Mouse (Mus musculus) Patski (cell line): ENCODE measurements around the gene Hils1. TPM values are rescaled to one million over a fixed set of nuclear protein-coding genes. Genes with fewer than 3 reads are reported as not detected.

Experiments used
- ATAC-seq: fragments of 100-300 bp; one replicate; pipeline ENCODE4 v1.8.0; 2021
- CTCF ChIA-PET: fragments of 350-600 bp; sonication (Branson Sonifier 250); formaldehyde crosslinking; loops from one replicate; lab custom pipeline; 2022; ENCODE audit warnings: inconsistent platforms; lab: Charles Lee
- POLR2A ChIA-PET: fragments of 350-600 bp; sonication (Branson Sonifier 250); formaldehyde crosslinking; loops from one replicate; lab custom pipeline; 2022; ENCODE audit warnings: antibody characterized with exemption, inconsistent platforms; lab: Charles Lee
- DNase-seq: peaks from one replicate; pipeline ENCODE4 v3.0.0-alpha.2; 2011; ENCODE audit warnings: low read depth, low spot score
- H3K27me3 ChIP-seq: fragments of 371-371 bp; one replicate; pipeline ENCODE4 v1.5.1; 2021
- CTCF ChIP-seq: fragments of 100-300 bp; IDR thresholded peaks from one replicate; pipeline ENCODE4 v1.5.1; 2021
- in situ Hi-C: fragments of 300-500 bp; cut with MboI; formaldehyde crosslinking; loops from 3 replicates; pipeline ENCODE4 v1.11.1; 2018; ENCODE audit warnings: low pct_unique_long_range_greater_than_20kb, mixed read lengths
- polyA plus RNA-seq: library from polyadenylated mRNA; unstranded; gene quantifications from one replicate; pipeline ENCODE4 v1.2.3, GENCODE M21; 2021

Hils1 gene
- polyA plus RNA-seq, 1 experiment from 2014 or later: not detected

DNA sequence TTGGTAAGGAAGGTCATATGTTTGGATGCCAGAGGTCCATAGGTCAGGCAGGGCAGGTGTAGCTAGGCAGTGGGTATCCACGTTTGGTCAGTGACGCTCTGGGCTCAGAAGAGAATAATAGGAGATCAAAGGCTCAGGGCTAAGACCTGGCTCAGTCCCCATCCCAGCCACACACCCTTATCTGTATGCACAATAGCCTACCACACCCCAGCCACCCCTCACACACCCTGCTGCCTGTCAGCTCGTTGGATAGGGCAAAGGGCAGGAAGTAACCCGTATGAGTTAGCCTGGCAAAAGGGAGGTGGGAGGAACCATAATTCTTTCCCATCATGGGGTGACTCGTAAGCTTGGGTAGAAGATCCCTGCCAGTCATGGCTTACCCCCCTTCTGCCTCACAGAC lies 30.2 kb downstream of the Hils1 start:
- POLR2A ChIA-PET: no interaction called here
- CTCF ChIA-PET: no interaction called here
- H3K27me3 ChIP-seq: no peaks in the 10 kb centered on the region
- DNase-seq (no peak), ATAC-seq (no peak)
- no peak for TF ChIP-seq CTCF
- in situ Hi-C loops: no loop called here

DNA sequence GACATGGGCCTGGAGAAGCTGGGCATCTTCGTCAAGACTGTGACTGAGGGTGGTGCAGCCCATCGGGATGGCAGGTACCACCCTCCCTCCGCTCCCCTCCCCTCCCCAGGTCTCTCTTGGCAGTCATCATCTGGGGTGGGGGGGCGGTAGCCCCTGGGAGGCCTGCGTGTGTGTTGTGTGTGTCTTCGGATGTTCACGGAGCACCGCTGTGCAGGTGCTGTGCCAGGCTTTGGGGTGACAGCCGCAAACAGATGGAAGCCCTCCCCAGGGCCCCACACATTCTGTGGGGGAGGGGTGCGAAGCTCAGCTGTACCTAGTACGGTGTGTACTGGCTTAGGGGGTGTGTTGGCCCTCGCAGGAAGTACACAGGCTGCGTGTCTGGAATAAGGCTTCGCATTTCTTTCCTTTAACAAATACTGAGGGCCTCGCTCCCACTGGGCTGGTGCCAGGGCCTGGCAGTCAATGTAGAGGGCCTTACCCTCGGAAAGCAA lies 30.7 kb downstream of the Hils1 start:
- no peaks in the 10 kb centered on the region for H3K27me3 ChIP-seq
- ATAC-seq: no peak
- in situ Hi-C loops: no loop called here
- no peak for TF ChIP-seq CTCF
- DNase-seq: no peak
- ChIA-PET CTCF (no interaction called here), POLR2A (no interaction called here)

GRCm38 (mm10) chr11:95000128-95000527 lies 32.7 kb downstream of the Hils1 start:
- in situ Hi-C loops: no loop called here
- ChIA-PET POLR2A (interaction anchor here (1.0 to 1.7 kb wide), 2 partner anchors 8 to 9 kb away, joined by 3 to 18 read pairs; partner anchors contain the start of gene Ppp1r9b), CTCF (interaction anchor here (1.1 to 2.0 kb wide), 5 partner anchors 10 to 63 kb away, joined by 3 to 10 read pairs (median 6); partner anchors contain the start of gene Ppp1r9b)
- no peaks in the 10 kb centered on the region for H3K27me3 ChIP-seq
- no peak for TF ChIP-seq CTCF
- DNase-seq (no peak), ATAC-seq (no peak)

DNA sequence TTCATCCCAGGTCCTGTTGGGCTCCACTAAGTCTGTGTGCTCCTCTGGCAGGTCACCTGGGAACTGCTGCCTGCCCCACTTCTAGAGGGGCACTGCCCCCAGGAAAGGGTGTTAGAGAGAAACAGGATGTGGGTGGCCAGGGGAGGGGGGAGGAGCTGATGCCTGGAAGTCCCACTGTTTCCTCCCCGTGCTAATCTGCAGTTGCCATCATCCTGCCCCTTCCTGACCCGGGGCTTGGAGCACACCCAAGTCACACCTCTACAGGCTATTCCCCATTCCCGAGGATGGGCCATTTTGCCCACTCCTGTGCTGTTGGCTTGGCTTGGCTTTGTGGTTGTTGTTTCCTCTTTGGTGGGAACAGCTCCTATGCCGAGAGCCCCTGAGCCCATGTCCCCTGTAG lies 33.2 kb downstream of the Hils1 start:
- CTCF ChIA-PET: interaction anchor here (0.9 to 2.0 kb wide), 6 partner anchors 11 to 63 kb away, joined by 3 to 10 read pairs (median 5); partner anchors contain the start of gene Ppp1r9b
- in situ Hi-C loops: no loop called here

GRCm38 (mm10) chr11:95001058-95001457 lies 33.7 kb downstream of the Hils1 start:
- in situ Hi-C loops: no loop called here
- no peak for DNase-seq
- CTCF ChIA-PET: interaction anchor here (0.9 to 2.0 kb wide), 6 partner anchors 11 to 64 kb away, joined by 3 to 10 read pairs (median 5); partner anchors contain the start of gene Ppp1r9b
- no peak for TF ChIP-seq CTCF
- POLR2A ChIA-PET: interaction anchor here (0.7 to 1.7 kb wide), 3 partner anchors 10 to 17 kb away, joined by 3 to 18 read pairs (median 3); partner anchors contain the start of gene Ppp1r9b
- no peak for ATAC-seq
- H3K27me3 ChIP-seq: no peaks in the 10 kb centered on the region

More for the DNA sequence above, 33.2 kb downstream of the Hils1 start:
- DNase-seq (no peak), ATAC-seq (no peak)
- POLR2A ChIA-PET: interaction anchor here (0.7 to 1.7 kb wide), 3 partner anchors 9 to 16 kb away, joined by 3 to 18 read pairs (median 3); partner anchors contain the start of gene Ppp1r9b
- no peak for TF ChIP-seq CTCF
- no peaks in the 10 kb centered on the region for H3K27me3 ChIP-seq

GRCm38 (mm10) chr11:95001584-95002347 lies 34.4 kb downstream of the Hils1 start:
- ATAC-seq: no peak
- CTCF ChIA-PET: interaction anchor here (1.7 to 3.0 kb wide), 2 partner anchors 9 to 25 kb away, joined by 5 to 14 read pairs; no protein-coding TSS in a partner anchor
- DNase-seq: no peak
- H3K27me3 ChIP-seq: no peaks in the 10 kb centered on the region
- no peak for TF ChIP-seq CTCF
- in situ Hi-C loops: no loop called here
- POLR2A ChIA-PET: interaction anchor here (0.6 to 1.3 kb wide), 4 partner anchors 9 to 18 kb away, joined by 3 to 5 read pairs (median 4); partner anchors contain the start of gene Ppp1r9b

DNA sequence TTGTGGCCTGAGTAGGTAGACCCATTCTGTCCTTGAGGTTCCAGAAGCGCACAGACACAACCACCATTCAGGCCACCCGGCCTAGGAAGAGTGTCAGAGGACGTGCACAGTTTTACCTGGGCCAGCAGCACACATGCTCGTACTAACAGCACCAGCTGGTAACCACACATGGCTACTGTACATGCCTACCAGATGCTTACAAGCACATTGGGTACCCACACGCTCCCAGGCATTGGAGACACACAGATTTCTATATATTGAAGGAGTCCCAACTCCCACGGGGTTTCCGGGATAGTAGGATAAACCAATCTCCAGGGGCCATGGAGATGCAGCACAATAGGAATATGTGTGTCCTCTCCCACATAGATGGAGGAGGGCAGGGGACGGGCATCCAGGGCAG lies 35.3 kb downstream of the Hils1 start:
- CTCF ChIA-PET: interaction anchor here (1.0 to 3.0 kb wide), 3 partner anchors 10 to 231 kb away, joined by 3 to 14 read pairs (median 5); no protein-coding TSS in a partner anchor
- in situ Hi-C loops: no loop called here

DNA sequence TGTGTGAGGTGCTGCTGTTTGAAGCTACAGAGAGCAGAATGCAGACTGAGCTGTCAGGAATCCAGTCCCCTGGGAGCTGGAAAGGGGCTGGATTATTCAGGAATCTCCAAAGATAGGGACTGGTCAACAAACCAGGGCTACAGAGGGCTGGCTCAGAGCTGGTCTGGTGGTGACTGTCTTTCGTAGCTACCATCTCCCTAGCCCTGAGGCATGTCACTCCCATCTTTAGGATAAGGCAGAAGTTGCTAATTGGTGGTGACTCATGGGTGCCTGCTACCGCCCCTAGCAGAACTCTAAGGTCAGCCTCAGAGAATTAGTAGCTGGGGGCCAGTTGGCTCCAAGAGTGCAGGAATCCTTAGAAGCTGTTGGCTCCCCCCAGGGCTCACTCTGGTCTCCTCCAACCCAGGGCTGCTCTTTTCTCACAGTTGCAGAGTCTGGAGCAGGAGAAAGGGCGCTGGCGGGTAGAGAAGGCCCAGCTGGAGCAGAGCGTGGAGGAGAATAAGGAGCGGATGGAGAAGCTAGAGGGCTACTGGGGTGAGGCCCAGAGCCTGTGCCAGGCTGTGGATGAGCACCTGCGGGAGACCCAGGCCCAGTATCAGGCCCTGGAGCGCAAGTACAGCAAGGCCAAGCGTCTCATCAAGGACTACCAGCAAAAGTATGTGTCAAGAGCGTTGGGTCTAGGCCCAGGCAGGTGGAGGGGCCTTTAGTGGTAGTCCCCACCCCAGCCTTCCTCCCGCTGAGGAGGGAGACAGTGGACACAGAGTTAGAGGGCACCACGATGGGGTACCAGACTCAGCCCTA lies 36.9 kb downstream of the Hils1 start:
- TF ChIP-seq CTCF: no peak
- CTCF ChIA-PET: interaction anchor here (0.9 to 3.0 kb wide), 6 partner anchors 12 to 67 kb away, joined by 3 to 14 read pairs (median 4); partner anchors contain the start of gene Ppp1r9b
- no peaks in the 10 kb centered on the region for H3K27me3 ChIP-seq
- POLR2A ChIA-PET: interaction anchor here (1.7 to 1.8 kb wide), 2 partner anchors 11 to 14 kb away, joined by 6 to 8 read pairs; no protein-coding TSS in a partner anchor
- DNase-seq (no peak), ATAC-seq (peak; percentile 51)
- in situ Hi-C loops: no loop called here

More for the DNA sequence above, 35.3 kb downstream of the Hils1 start:
- no peak for DNase-seq
- no peak for ATAC-seq
- POLR2A ChIA-PET: interaction anchor here (0.8 to 1.3 kb wide), 3 partner anchors 9 to 14 kb away, joined by 3 to 4 read pairs (median 4); no protein-coding TSS in a partner anchor
- TF ChIP-seq CTCF: no peak
- H3K27me3 ChIP-seq: no peaks in the 10 kb centered on the region

GRCm38 (mm10) chr11:95004937-95005198 lies 37.5 kb downstream of the Hils1 start:
- DNase-seq (no peak), ATAC-seq (no peak)
- POLR2A ChIA-PET: interaction anchor here (1.7 to 1.8 kb wide), 2 partner anchors 12 to 15 kb away, joined by 6 to 8 read pairs; no protein-coding TSS in a partner anchor
- H3K27me3 ChIP-seq: no peaks in the 10 kb centered on the region
- no peak for TF ChIP-seq CTCF
- CTCF ChIA-PET: interaction anchor here (0.9 to 3.0 kb wide), 5 partner anchors 12 to 68 kb away, joined by 3 to 14 read pairs (median 4); partner anchors contain the start of gene Ppp1r9b
- in situ Hi-C loops: no loop called here

GRCm38 (mm10) chr11:95006038-95006437 lies 38.6 kb downstream of the Hils1 start:
- CTCF ChIA-PET: interaction anchor here (0.5 to 1.2 kb wide), 2 partner anchors 41 to 102 kb away, joined by 3 to 4 read pairs; no protein-coding TSS in a partner anchor
- POLR2A ChIA-PET: no interaction called here
- no peaks in the 10 kb centered on the region for H3K27me3 ChIP-seq
- DNase-seq (no peak), ATAC-seq (no peak)
- in situ Hi-C loops: no loop called here
- TF ChIP-seq CTCF: no peak
